Mouse (Mus musculus) ES-E14 (cell line): ENCODE data around the gene Dbnl. TPM values are rescaled to one million over a fixed set of nuclear protein-coding genes. Genes with fewer than 3 reads are reported as not detected.

Experiments used
- DNase-seq: peaks from one replicate; pipeline ENCODE4 v3.0.0-alpha.2; 2013; ENCODE audit warnings: low read depth, low spot score
- H3K27ac ChIP-seq: 2 replicates; pipeline ENCODE4 v1.5.1; 2012; ENCODE audit warnings: low read depth, mild to moderate bottlenecking, low read length, moderate library complexity, mixed read lengths; ENCODE audit not compliant: poor library complexity, insufficient read depth, severe bottlenecking
- H3K36me3 ChIP-seq: 2 replicates; pipeline ENCODE4 v1.6.1; 2012; ENCODE audit warnings: mild to moderate bottlenecking, low read length, moderate library complexity, mixed read lengths; ENCODE audit not compliant: control insufficient read depth, poor library complexity, insufficient read depth, severe bottlenecking
- H3K4me1 ChIP-seq, 2 experiments: fragments of 150-350 bp in 1 of 2; sonication (generic) in 1 of 2; 2 replicates each; pipeline ENCODE4 v1.6.1; 2012; ENCODE audit warnings: low read length in 2 of 2, mild to moderate bottlenecking in 1 of 2, mixed read lengths in 1 of 2; ENCODE audit not compliant: control insufficient read depth in 2 of 2, insufficient read depth in 2 of 2, poor library complexity in 1 of 2
- H3K4me3 ChIP-seq, 2 experiments: fragments of 150-350 bp in 1 of 2; sonication (generic) in 1 of 2; 2 replicates each; pipeline ENCODE4 v1.5.1; 2012; ENCODE audit warnings: low read length in 2 of 2, low read depth in 1 of 2, mild to moderate bottlenecking in 1 of 2, mixed read lengths in 1 of 2; ENCODE audit not compliant: insufficient read depth in 1 of 2, poor library complexity in 1 of 2, severe bottlenecking in 1 of 2
- H3K9ac ChIP-seq: 2 replicates; pipeline ENCODE4 v1.6.1; 2012; ENCODE audit warnings: low read depth, mild to moderate bottlenecking, low read length, mixed read lengths; ENCODE audit not compliant: poor library complexity, insufficient read depth, severe bottlenecking
- H3K9me3 ChIP-seq: fragments of 150-350 bp; sonication (generic); 2 replicates; pipeline ENCODE4 v1.6.1; 2012; ENCODE audit warnings: low read depth, mild to moderate bottlenecking, low read length; ENCODE audit not compliant: control insufficient read depth, insufficient read depth
- CHD2 ChIP-seq: IDR thresholded peaks from 2 replicates; pipeline ENCODE4 v1.6.1; 2014; ENCODE audit warnings: mild to moderate bottlenecking, low read depth, low read length, inconsistent platforms
- HCFC1 ChIP-seq: IDR thresholded peaks from 2 replicates; pipeline ENCODE4 v1.6.1; 2012; ENCODE audit warnings: low read length, inconsistent platforms, borderline replicate concordance; ENCODE audit not compliant: insufficient read depth
- MAFK ChIP-seq: IDR thresholded peaks from 2 replicates; pipeline ENCODE4 v1.6.1; 2014; ENCODE audit warnings: mild to moderate bottlenecking, low read depth, low read length, inconsistent platforms; ENCODE audit not compliant: insufficient read depth
- ZC3H11A ChIP-seq: IDR thresholded peaks from 2 replicates; pipeline ENCODE4 v1.6.1; 2012; ENCODE audit warnings: low read depth, mild to moderate bottlenecking, inconsistent platforms, low read length, borderline replicate concordance
- ZNF384 ChIP-seq: IDR thresholded peaks from 2 replicates; pipeline ENCODE4 v1.6.1; 2012; ENCODE audit warnings: low read depth, low read length, inconsistent platforms
- in situ Hi-C, 2 experiments: fragments of 600-800 bp; cut with MboI; formaldehyde crosslinking; loops; one replicate each; pipeline ENCODE4 v1.15.1; 2025; ENCODE audit warnings: low sequenced_read_pairs in 2 of 2, inconsistent platforms in 1 of 2; ENCODE audit not compliant: unreplicated experiment in 2 of 2
- total RNA-seq: library from RNA; depleted of rRNA; stranded (reverse); fragments of 300-350 nt; gene quantifications from 2 replicates; pipeline ENCODE4 v1.2.3, GENCODE M21; 2012

The Dbnl gene
- total RNA-seq, 1 experiment = 48.7 TPM

DNA sequence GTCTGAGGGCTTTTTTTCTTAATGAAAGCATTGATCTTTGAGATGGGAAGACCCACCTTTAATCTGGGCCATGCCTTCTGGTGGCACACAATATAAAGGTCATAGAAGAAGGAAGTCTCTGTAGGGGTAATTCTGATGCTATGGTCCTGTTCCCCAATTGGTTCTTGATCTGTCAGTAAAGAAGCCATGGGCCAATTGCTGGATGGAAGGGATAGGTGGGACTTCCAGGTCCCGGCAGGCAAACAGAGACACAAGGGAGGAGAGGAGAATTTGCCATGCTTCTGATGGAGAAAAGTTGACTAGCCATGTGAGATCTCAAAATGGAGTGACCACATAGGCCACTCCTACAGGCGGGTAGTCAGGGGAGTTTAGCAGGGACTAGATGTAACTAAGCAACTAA, 30.9 kb downstream of the Dbnl start:
- in situ Hi-C loops = no loop called here
- TF ChIP-seq CHD2 = no peak
- TF ChIP-seq ZNF384 = no peak
- TF ChIP-seq HCFC1 = no peak
- TF ChIP-seq ZC3H11A = no peak
- no peak for TF ChIP-seq MAFK
- Histone ChIP-seq H3K27ac (no peak overlapping the region), H3K9me3 (no peaks in the 10 kb centered on the region), H3K9ac (no peak overlapping the region), H3K36me3 (no peaks in the 10 kb centered on the region), H3K4me1 (no peaks in the 10 kb centered on the region), H3K4me3 (peak overlapping the region in 1 of 2 experiments; percentile 41; a peak in 2 of 4 replicates)
- DNase-seq = no peak

DNA sequence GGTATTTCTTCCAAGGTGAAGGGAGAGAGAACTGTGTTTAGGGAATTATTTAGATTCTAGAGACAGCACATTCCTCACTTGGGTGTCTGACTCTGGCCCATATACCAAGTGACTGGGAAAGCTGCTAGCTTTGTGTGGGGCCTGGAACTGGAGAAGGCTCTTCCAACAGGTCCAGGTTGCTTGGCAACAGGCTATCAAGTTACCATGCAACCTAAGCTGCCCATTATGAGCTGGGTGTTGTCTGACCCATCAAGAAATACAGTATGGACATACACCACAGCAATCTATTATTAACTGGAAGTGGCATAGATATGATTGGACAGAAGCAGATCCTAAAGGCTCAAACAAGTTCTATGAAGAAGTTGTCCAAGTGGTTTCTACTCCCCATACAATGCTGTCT, 37.1 kb downstream of the Dbnl start:
- in situ Hi-C loops = no loop called here

DNA sequence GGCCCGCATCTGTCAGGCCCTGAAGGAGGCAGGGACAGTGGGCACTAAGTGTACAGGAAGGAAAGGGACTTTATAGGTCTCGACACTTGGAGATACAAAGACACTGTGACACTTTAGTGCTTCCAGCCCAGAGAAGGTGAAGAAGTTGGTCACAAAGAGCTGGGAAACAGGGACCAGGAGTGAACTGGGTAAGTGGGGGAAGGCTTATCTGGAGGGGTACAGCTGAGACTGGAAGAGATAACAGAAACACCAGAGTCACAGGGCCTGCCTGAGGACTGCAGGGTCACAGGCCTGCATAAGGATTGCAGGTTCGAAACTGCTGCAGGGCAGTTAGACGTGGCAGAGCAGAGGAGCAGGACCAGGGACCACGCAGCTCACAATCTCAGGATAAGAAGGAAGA, 39.6 kb downstream of the Dbnl start:
- H3K27ac ChIP-seq = no peak overlapping the region
- DNase-seq = no peak
- H3K9ac ChIP-seq = no peak overlapping the region
- in situ Hi-C loops = no loop called here
- H3K4me3 ChIP-seq = no peak overlapping the region
- H3K9me3 ChIP-seq = no peaks in the 10 kb centered on the region
- 0 out of 4 replicates have a peak, but pooled peaks cover 2 to 9% of the 10 kb centered on the region in 2 experiments for H3K4me1 ChIP-seq
- TF ChIP-seq MAFK = no peak
- TF ChIP-seq CHD2 = no peak
- H3K36me3 ChIP-seq = peaks cover 28% of the 10 kb centered on the region

More for the DNA sequence above, 37.1 kb downstream of the Dbnl start:
- no peaks in the 10 kb centered on the region for H3K9me3 ChIP-seq
- TF ChIP-seq CHD2 (no peak), ZNF384 (no peak), HCFC1 (no peak), ZC3H11A (no peak), MAFK (no peak)
- H3K9ac ChIP-seq = no peak overlapping the region
- no peak overlapping the region for H3K27ac ChIP-seq
- DNase-seq = no peak
- H3K4me1 ChIP-seq = 0 out of 4 replicates have a peak, but pooled peaks cover 2 to 9% of the 10 kb centered on the region in 2 experiments
- no peak overlapping the region for H3K4me3 ChIP-seq
- H3K36me3 ChIP-seq = peaks cover 15% of the 10 kb centered on the region

DNA sequence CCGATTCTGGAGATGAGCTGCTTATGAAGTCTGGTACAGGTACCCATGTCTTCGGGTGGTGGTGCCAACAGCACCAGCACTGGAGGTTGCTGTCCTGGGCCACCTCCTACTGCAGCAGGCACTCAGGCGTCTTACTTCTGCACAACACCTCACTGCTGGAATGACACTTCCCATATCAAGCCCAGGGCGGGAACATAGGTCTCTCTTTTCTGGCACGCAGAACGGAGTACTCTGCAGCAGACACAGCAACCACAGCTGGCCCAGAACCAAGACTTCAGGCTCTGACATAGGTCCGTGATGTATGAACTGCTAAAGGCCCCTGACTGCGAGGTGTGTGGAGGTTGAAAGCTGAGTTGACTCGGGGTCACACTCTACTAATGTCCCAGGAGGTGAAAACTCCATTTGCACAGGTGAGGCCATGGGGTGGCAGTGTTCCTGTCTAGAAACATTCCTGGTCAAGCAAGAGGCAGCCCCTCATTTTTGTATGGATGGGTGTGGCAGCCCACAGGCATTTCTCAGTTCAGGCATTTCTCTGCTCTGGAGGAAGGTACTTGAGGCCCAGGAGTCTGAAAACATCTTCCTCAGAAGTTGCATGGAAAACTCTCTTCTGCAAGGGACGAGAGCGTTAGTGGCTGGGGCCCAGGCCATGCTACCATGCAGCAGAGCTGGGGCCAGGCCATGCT, 40.4 kb downstream of the Dbnl start:
- Histone ChIP-seq H3K9ac (no peak overlapping the region), H3K36me3 (peaks cover 30% of the 10 kb centered on the region), H3K4me3 (no peak overlapping the region), H3K4me1 (0 out of 4 replicates have a peak, but pooled peaks cover 2 to 9% of the 10 kb centered on the region in 2 experiments), H3K9me3 (no peaks in the 10 kb centered on the region), H3K27ac (no peak overlapping the region)
- no peak for DNase-seq
- in situ Hi-C loops = no loop called here
- no peak for TF ChIP-seq HCFC1
- no peak for TF ChIP-seq ZNF384
- no peak for TF ChIP-seq MAFK
- TF ChIP-seq ZC3H11A = no peak
- TF ChIP-seq CHD2 = no peak

DNA sequence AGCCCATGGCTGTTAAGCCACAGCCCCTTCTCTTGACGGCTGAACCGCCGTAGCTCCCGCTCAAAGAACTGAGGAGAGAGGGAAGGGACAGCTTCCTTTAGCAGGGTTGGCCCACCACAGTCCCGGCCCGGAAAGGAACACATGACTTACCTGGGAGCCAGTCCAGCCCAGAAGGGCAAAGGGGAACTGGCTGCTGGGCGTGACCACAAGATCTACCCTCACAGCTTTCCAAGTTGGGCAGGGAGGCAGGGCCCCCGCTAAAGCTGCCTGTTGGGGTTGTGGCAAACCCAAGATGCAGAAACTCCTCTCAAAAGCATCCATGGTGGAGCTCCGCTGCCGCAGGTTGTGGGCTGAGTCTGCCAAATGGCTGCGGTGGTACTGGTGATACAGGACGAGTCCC, 41.0 kb downstream of the Dbnl start:
- Histone ChIP-seq H3K36me3 (peaks cover 34% of the 10 kb centered on the region), H3K9me3 (no peaks in the 10 kb centered on the region), H3K9ac (no peak overlapping the region), H3K4me1 (peaks cover 2 to 9% of the 10 kb centered on the region in 2 experiments; a peak in 1 of 4 replicates), H3K4me3 (no peak overlapping the region), H3K27ac (no peak overlapping the region)
- no peak for TF ChIP-seq ZNF384
- no peak for TF ChIP-seq MAFK
- TF ChIP-seq HCFC1 = no peak
- TF ChIP-seq ZC3H11A = no peak
- TF ChIP-seq CHD2 = no peak
- no peak for DNase-seq
- in situ Hi-C loops = no loop called here
